Mouse (Mus musculus) heart, embryonic 12.5 days (tissue): ENCODE results near the gene Akap7. TPM values are rescaled to one million over a fixed set of nuclear protein-coding genes. Genes with fewer than 3 reads are reported as not detected.

Experiments
- ATAC-seq: fragments of 200-750 bp; cut with Nextera tagmentation; 2 replicates; pipeline ENCODE4 v1.8.0; 2017; ENCODE audit warnings: moderate TSS enrichment, moderate library complexity; ENCODE audit not compliant: insufficient number of reproducible peaks, low FRiP score
- H3K27ac ChIP-seq: fragments of 300-500 bp; sonication (generic); 2 replicates; pipeline ENCODE4 v1.5.1; 2016; ENCODE audit warnings: mild to moderate bottlenecking, moderate library complexity; ENCODE audit not compliant: poor library complexity, severe bottlenecking
- H3K27me3 ChIP-seq: fragments of 300-500 bp; sonication (generic); replicated peaks from 2 replicates; pipeline ENCODE4 v1.6.1; 2016; ENCODE audit warnings: mild to moderate bottlenecking, moderate library complexity
- H3K36me3 ChIP-seq: fragments of 300-500 bp; sonication (generic); 2 replicates; pipeline ENCODE4 v1.6.1; 2016; ENCODE audit warnings: mild to moderate bottlenecking, moderate library complexity
- H3K4me1 ChIP-seq: fragments of 300-500 bp; sonication (generic); replicated peaks from 2 replicates; pipeline ENCODE4 v1.6.1; 2016; ENCODE audit warnings: mild to moderate bottlenecking
- H3K4me2 ChIP-seq: fragments of 300-500 bp; sonication (generic); 2 replicates; pipeline ENCODE4 v1.6.1; 2016; ENCODE audit warnings: mild to moderate bottlenecking, moderate library complexity
- H3K4me3 ChIP-seq: fragments of 300-500 bp; sonication (generic); 2 replicates; pipeline ENCODE4 v1.5.1; 2016; ENCODE audit warnings: mild to moderate bottlenecking
- H3K9ac ChIP-seq: fragments of 300-500 bp; sonication (generic); 2 replicates; pipeline ENCODE4 v1.6.1; 2016; ENCODE audit warnings: mild to moderate bottlenecking, moderate library complexity
- H3K9me3 ChIP-seq: fragments of 300-500 bp; sonication (generic); replicated peaks from 2 replicates; pipeline ENCODE4 v1.6.1; 2016; ENCODE audit warnings: mild to moderate bottlenecking, moderate library complexity
- WGBS: fragments of 180-500 bp; shearing (Covaris S2); methylation state at CpG from one replicate; pipeline ENCODE4 v1.1.7; 2016; 5-methylcytosine and 5-hydroxymethylcytosine counted together
- polyA plus RNA-seq: library from polyadenylated mRNA; unstranded; fragments of >200 nt; fragmentation: Nextera tagmentation; extraction: Ambion mirVana; gene quantifications from 2 replicates; pipeline ENCODE4 v1.2.1, GENCODE M21; 2016

Gene Akap7
- polyA plus RNA-seq, 1 experiment from 2014 or later = 38.6 TPM

- 16% methylated on average over 12 of the region's 12 CpGs for WGBS
- no peaks in the 10 kb centered on the region for H3K9me3 ChIP-seq
- no peaks in the 10 kb centered on the region for H3K36me3 ChIP-seq
- H3K27me3 ChIP-seq = no peaks in the 10 kb centered on the region
- H3K4me3 ChIP-seq = peak overlapping the region; percentile 79
- H3K27ac ChIP-seq = peak overlapping the region; percentile 78
- H3K4me1 ChIP-seq = peaks cover 22% of the 10 kb centered on the region
- ATAC-seq = peak; percentile 49
- peak overlapping the region; percentile 70 for H3K4me2 ChIP-seq
- H3K9ac ChIP-seq = peak overlapping the region; percentile 56
These were observed 9.9 kb downstream of the Akap7 start for GRCm38 (mm10) chr10:25297666-25298263.

GRCm38 (mm10) chr10:25296657-25297369 lies 10.9 kb downstream of the Akap7 start:
- no peaks in the 10 kb centered on the region for H3K36me3 ChIP-seq
- H3K9ac ChIP-seq = peak overlapping the region; percentile 94
- peak overlapping the region; percentile 92 for H3K27ac ChIP-seq
- no peaks in the 10 kb centered on the region for H3K9me3 ChIP-seq
- WGBS = under 1% methylated on average over 70 of the region's 81 CpGs
- H3K27me3 ChIP-seq = no peaks in the 10 kb centered on the region
- peaks cover 22% of the 10 kb centered on the region for H3K4me1 ChIP-seq
- H3K4me3 ChIP-seq = peak overlapping the region; percentile 79
- peak overlapping the region; percentile 70 for H3K4me2 ChIP-seq
- ATAC-seq = peak; percentile 89

GRCm38 (mm10) chr10:25296286-25296656 lies 11.4 kb downstream of the Akap7 start:
- Histone ChIP-seq H3K27ac (peak overlapping the region; percentile 92), H3K4me1 (peaks cover 23% of the 10 kb centered on the region), H3K36me3 (no peaks in the 10 kb centered on the region), H3K9ac (peak overlapping the region; percentile 94), H3K4me2 (peak overlapping the region; percentile 70), H3K27me3 (no peaks in the 10 kb centered on the region), H3K9me3 (no peaks in the 10 kb centered on the region), H3K4me3 (peak overlapping the region; percentile 79)
- ATAC-seq = no peak
- 38% methylated on average over 8 of the region's 8 CpGs for WGBS

- Histone ChIP-seq H3K27me3 (no peaks in the 10 kb centered on the region), H3K4me2 (no peak overlapping the region), H3K36me3 (no peaks in the 10 kb centered on the region), H3K27ac (0 out of 2 replicates have a peak overlapping the region, but pooled peaks have one; percentile 92), H3K9ac (no peak overlapping the region), H3K4me1 (peaks cover 27% of the 10 kb centered on the region), H3K4me3 (no peak overlapping the region), H3K9me3 (no peaks in the 10 kb centered on the region)
- no peak for ATAC-seq
- WGBS = 83% methylated on average over 9 of the region's 9 CpGs
These were observed 11.8 kb downstream of the Akap7 start for GRCm38 (mm10) chr10:25295836-25296235.

- H3K36me3 ChIP-seq = no peaks in the 10 kb centered on the region
- H3K9me3 ChIP-seq = no peaks in the 10 kb centered on the region
- H3K4me2 ChIP-seq = no peak overlapping the region
- H3K4me1 ChIP-seq = peaks cover 27% of the 10 kb centered on the region
- ATAC-seq = no peak
- no peak overlapping the region for H3K9ac ChIP-seq
- H3K4me3 ChIP-seq = no peak overlapping the region
- H3K27ac ChIP-seq = no peak overlapping the region
- WGBS = 80% methylated on average over 7 of the region's 7 CpGs
- no peaks in the 10 kb centered on the region for H3K27me3 ChIP-seq
These were observed 12.7 kb downstream of the Akap7 start for GRCm38 (mm10) chr10:25294999-25295398.

GRCm38 (mm10) chr10:25293796-25294195 lies 13.9 kb downstream of the Akap7 start:
- H3K27me3 ChIP-seq = no peaks in the 10 kb centered on the region
- no peak overlapping the region for H3K27ac ChIP-seq
- H3K36me3 ChIP-seq = peaks cover 4% of the 10 kb centered on the region; the same call in 1 of the 2 replicates
- no peak overlapping the region for H3K4me3 ChIP-seq
- no peak overlapping the region for H3K9ac ChIP-seq
- no peak overlapping the region for H3K4me2 ChIP-seq
- peaks cover 18% of the 10 kb centered on the region for H3K4me1 ChIP-seq
- no peak for ATAC-seq
- no peaks in the 10 kb centered on the region for H3K9me3 ChIP-seq
- 93% methylated on average over 3 of the region's 3 CpGs for WGBS

- H3K9ac ChIP-seq = no peak overlapping the region
- H3K4me2 ChIP-seq = no peak overlapping the region
- no peaks in the 10 kb centered on the region for H3K9me3 ChIP-seq
- peak; percentile 28; the same call in 1 of the 2 replicates for ATAC-seq
- 62% methylated on average over 4 of the region's 4 CpGs for WGBS
- peaks cover 7% of the 10 kb centered on the region; the same call in 1 of the 2 replicates for H3K36me3 ChIP-seq
- H3K27me3 ChIP-seq = no peaks in the 10 kb centered on the region
- peaks cover 5% of the 10 kb centered on the region for H3K4me1 ChIP-seq
- H3K27ac ChIP-seq = no peak overlapping the region
- H3K4me3 ChIP-seq = no peak overlapping the region
These were observed 16.6 kb downstream of the Akap7 start for GRCm38 (mm10) chr10:25291053-25291452.

GRCm38 (mm10) chr10:25285100-25285811 lies 22.4 kb downstream of the Akap7 start:
- Histone ChIP-seq H3K9ac (no peak overlapping the region), H3K27ac (no peak overlapping the region), H3K4me2 (no peak overlapping the region), H3K4me1 (no peaks in the 10 kb centered on the region), H3K36me3 (peaks cover 11% of the 10 kb centered on the region), H3K4me3 (no peak overlapping the region), H3K9me3 (no peaks in the 10 kb centered on the region), H3K27me3 (no peaks in the 10 kb centered on the region)
- WGBS = 77% methylated on average over 11 of the region's 11 CpGs
- ATAC-seq = no peak

GRCm38 (mm10) chr10:25284427-25285099 lies 23.1 kb downstream of the Akap7 start:
- H3K4me3 ChIP-seq = no peak overlapping the region
- no peaks in the 10 kb centered on the region for H3K9me3 ChIP-seq
- H3K4me2 ChIP-seq = no peak overlapping the region
- H3K36me3 ChIP-seq = peaks cover 11% of the 10 kb centered on the region
- no peak overlapping the region for H3K27ac ChIP-seq
- no peaks in the 10 kb centered on the region for H3K27me3 ChIP-seq
- H3K4me1 ChIP-seq = no peaks in the 10 kb centered on the region
- no peak overlapping the region for H3K9ac ChIP-seq
- no peak for ATAC-seq
- 86% methylated on average over 8 of the region's 8 CpGs for WGBS

- Histone ChIP-seq H3K36me3 (peaks cover 5% of the 10 kb centered on the region), H3K4me2 (no peak overlapping the region), H3K9ac (no peak overlapping the region), H3K4me3 (no peak overlapping the region), H3K9me3 (no peaks in the 10 kb centered on the region), H3K4me1 (no peaks in the 10 kb centered on the region), H3K27ac (no peak overlapping the region), H3K27me3 (no peaks in the 10 kb centered on the region)
- ATAC-seq = no peak
- 69% methylated on average over 7 of the region's 7 CpGs for WGBS
These were observed 24.3 kb downstream of the Akap7 start for GRCm38 (mm10) chr10:25283397-25283796.

GRCm38 (mm10) chr10:25280141-25280540 lies 27.5 kb downstream of the Akap7 start:
- 81% methylated on average over 5 of the region's 5 CpGs for WGBS

More at GRCm38 (mm10) chr10:25280141-25280540, 27.5 kb downstream of the Akap7 start:
- Histone ChIP-seq H3K4me1 (peaks cover 5% of the 10 kb centered on the region; the same call in 1 of the 2 replicates), H3K4me2 (no peak overlapping the region), H3K9me3 (no peaks in the 10 kb centered on the region), H3K27ac (no peak overlapping the region), H3K27me3 (no peaks in the 10 kb centered on the region), H3K9ac (no peak overlapping the region), H3K36me3 (peaks cover 5% of the 10 kb centered on the region), H3K4me3 (no peak overlapping the region)
- ATAC-seq = no peak
